Mouse (Mus musculus) forebrain, embryonic 14.5 days (tissue): ENCODE measurements at regions not wholly inside any gene's neighbourhood (a gene's known extent, or its start where the extent isn't known, plus 50 kb on each side); places are given as distances from the start of the nearest gene placed in this dataset.
A peak's percentile ranks its signal among the peaks of the same experiment; 100 is the strongest.

Experiments used
- ATAC-seq: fragments of 200-750 bp; cut with Nextera tagmentation; 2 replicates; pipeline ENCODE4 v1.8.0; 2017; ENCODE audit warnings: mild to moderate bottlenecking, moderate library complexity
- DNase-seq: peaks from one replicate; pipeline ENCODE4 v3.0.0-alpha.2; 2015; ENCODE audit warnings: low spot score
- H3K27ac ChIP-seq: fragments of 300-500 bp; sonication (generic); 2 replicates; pipeline ENCODE4 v1.5.1; 2014; ENCODE audit warnings: low read depth, mild to moderate bottlenecking, control low read depth, low read length, moderate library complexity
- H3K27me3 ChIP-seq: fragments of 300-500 bp; sonication (generic); replicated peaks from 2 replicates; pipeline ENCODE4 v1.6.1; 2014; ENCODE audit warnings: low read length, control low read depth, mixed read lengths; ENCODE audit not compliant: control insufficient read depth, insufficient read depth
- H3K36me3 ChIP-seq: fragments of 300-500 bp; sonication (generic); 2 replicates; pipeline ENCODE4 v1.6.1; 2014; ENCODE audit warnings: low read length, control low read depth; ENCODE audit not compliant: control insufficient read depth, insufficient read depth
- H3K4me1 ChIP-seq: fragments of 300-500 bp; sonication (generic); 2 replicates; pipeline ENCODE4 v1.6.1; 2014; ENCODE audit warnings: antibody characterized with exemption, low read length, control low read depth; ENCODE audit not compliant: control insufficient read depth, insufficient read depth
- H3K4me2 ChIP-seq: fragments of 300-500 bp; sonication (generic); 2 replicates; pipeline ENCODE4 v1.6.1; 2014; ENCODE audit warnings: mild to moderate bottlenecking, control low read depth, low read length
- H3K4me3 ChIP-seq: fragments of 300-500 bp; sonication (generic); 2 replicates; pipeline ENCODE4 v1.5.1; 2014; ENCODE audit warnings: low read depth, low read length, control low read depth
- H3K9ac ChIP-seq: fragments of 300-500 bp; sonication (generic); 2 replicates; pipeline ENCODE4 v1.6.1; 2014; ENCODE audit warnings: mild to moderate bottlenecking, low read length, control low read depth, moderate library complexity
- H3K9me3 ChIP-seq: fragments of 300-500 bp; sonication (generic); replicated peaks from 2 replicates; pipeline ENCODE4 v1.6.1; 2016; ENCODE audit warnings: low read length, control low read depth, mixed read lengths; ENCODE audit not compliant: control insufficient read depth
- WGBS: fragments of 180-500 bp; shearing (Covaris S2); extraction: QIAGEN DNeasy Blood & Tissue Kit; methylation state at CpG from one replicate; pipeline ENCODE4 v1.1.7; 2014; 5-methylcytosine and 5-hydroxymethylcytosine counted together

DNA sequence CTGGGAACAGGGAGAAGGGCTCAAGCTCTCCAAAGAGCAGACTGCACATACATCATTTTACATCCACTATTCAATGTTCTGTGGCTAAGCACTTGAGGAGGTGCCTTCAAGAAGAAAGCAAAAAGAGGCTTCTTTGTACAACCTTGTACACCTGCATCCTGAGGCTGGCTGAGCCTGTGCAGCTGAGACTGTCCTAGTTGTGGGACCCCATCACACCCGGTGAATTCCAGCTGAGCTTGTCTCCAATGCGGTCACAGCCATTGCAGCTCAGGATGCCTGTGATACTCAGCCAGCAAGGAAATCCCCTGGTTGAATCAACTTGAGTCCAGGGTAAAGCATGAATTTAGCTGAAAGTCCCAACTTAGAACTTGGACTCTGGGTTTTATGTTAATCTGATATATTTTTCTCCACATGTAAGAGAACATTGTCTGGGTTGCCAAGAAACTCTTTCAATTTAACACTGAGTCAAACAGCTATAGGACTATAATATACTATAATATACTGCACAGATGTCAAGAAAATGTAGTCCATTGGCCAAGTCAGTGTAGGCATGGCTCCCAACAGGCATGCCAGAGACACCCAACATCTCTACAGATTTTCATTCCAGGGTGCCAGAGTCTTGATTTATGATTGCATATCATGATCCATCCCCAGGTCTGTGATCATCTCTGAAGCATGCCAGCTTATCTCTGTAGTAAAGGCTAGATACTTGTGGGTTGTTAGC is 599.2 kb downstream of the Pard3 start:
- no peak for DNase-seq
- no peak for ATAC-seq
- Histone ChIP-seq H3K9ac (no peak overlapping the region), H3K27me3 (no peaks in the 10 kb centered on the region), H3K4me3 (no peak overlapping the region), H3K4me2 (no peak overlapping the region), H3K36me3 (no peaks in the 10 kb centered on the region), H3K9me3 (no peaks in the 10 kb centered on the region), H3K27ac (no peak overlapping the region), H3K4me1 (no peaks in the 10 kb centered on the region)
- WGBS: 86% methylated on average over 2 of the region's 2 CpGs

- ATAC-seq (no peak), DNase-seq (no peak)
- 89% methylated on average over 2 of the region's 2 CpGs for WGBS
- no peak overlapping the region for H3K4me3 ChIP-seq
- H3K36me3 ChIP-seq: no peaks in the 10 kb centered on the region
- no peak overlapping the region for H3K9ac ChIP-seq
- no peaks in the 10 kb centered on the region for H3K27me3 ChIP-seq
- H3K9me3 ChIP-seq: no peaks in the 10 kb centered on the region
- H3K27ac ChIP-seq: no peak overlapping the region
- no peak overlapping the region for H3K4me2 ChIP-seq
- H3K4me1 ChIP-seq: no peaks in the 10 kb centered on the region
Measured at GRCm38 (mm10) chr8:127666606-127667005, 602.9 kb downstream of the Pard3 start.

DNA sequence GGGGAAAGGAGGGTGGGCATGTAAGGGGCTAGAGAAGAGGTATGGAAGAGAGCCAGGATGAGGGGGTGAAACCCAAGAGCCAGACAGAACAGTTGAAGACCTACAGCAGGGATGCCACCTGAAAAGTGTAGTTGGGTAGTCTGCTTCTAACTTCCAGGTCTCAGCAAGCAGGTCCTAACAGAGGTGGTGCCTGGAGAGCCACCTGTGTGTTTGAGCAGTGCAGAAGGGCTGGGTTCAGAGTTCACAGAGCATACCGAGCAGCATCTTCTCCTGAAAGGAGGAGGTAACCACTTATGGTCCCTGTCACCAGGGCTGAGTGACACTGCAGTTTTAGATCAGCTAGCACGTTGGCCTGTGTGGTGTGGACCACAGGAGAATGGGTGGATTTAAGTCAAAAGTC is 605.3 kb downstream of the Pard3 start:
- Histone ChIP-seq H3K27me3 (no peaks in the 10 kb centered on the region), H3K27ac (no peak overlapping the region), H3K4me2 (no peak overlapping the region), H3K4me3 (no peak overlapping the region), H3K4me1 (no peaks in the 10 kb centered on the region), H3K36me3 (no peaks in the 10 kb centered on the region), H3K9me3 (no peaks in the 10 kb centered on the region), H3K9ac (no peak overlapping the region)
- DNase-seq (no peak), ATAC-seq (no peak)
- WGBS: 59% methylated on average over 2 of the region's 2 CpGs

GRCm38 (mm10) chr8:127674063-127674462 is 610.4 kb downstream of the Pard3 start:
- WGBS: 84% methylated on average over 1 of the region's 1 CpGs
- H3K4me2 ChIP-seq: no peak overlapping the region

DNA sequence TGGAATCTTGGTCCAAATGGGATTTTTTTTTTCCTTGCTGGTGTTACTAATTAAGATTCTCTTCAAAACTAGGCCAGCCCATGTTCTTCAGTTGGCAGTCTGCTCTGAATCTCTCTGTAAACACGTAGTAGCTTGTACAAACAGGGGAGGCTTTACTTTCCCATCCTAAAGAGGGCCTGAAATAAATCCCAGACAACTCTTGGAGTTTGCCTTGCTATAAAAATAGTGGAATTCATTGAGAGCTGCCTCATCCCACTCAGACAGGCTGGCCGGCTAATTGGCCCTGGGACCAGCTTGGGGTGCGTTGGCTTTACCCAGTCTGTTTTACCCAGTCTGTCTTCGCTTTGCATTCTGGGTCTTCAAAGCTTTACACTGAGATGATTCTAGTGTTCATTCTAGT is 611.7 kb downstream of the Pard3 start:
- H3K4me3 ChIP-seq: no peak overlapping the region
- no peaks in the 10 kb centered on the region for H3K9me3 ChIP-seq
- no peaks in the 10 kb centered on the region for H3K27me3 ChIP-seq
- no peaks in the 10 kb centered on the region for H3K36me3 ChIP-seq
- H3K27ac ChIP-seq: no peak overlapping the region
- ATAC-seq (no peak), DNase-seq (peak; percentile 27)
- H3K4me1 ChIP-seq: no peaks in the 10 kb centered on the region
- no peak overlapping the region for H3K9ac ChIP-seq
- WGBS: 90% methylated on average over 4 of the region's 4 CpGs
- H3K4me2 ChIP-seq: no peak overlapping the region

More at GRCm38 (mm10) chr8:127674063-127674462, 610.4 kb downstream of the Pard3 start:
- Histone ChIP-seq H3K4me3 (no peak overlapping the region), H3K9ac (no peak overlapping the region), H3K36me3 (no peaks in the 10 kb centered on the region), H3K27me3 (no peaks in the 10 kb centered on the region), H3K4me1 (no peaks in the 10 kb centered on the region), H3K27ac (no peak overlapping the region), H3K9me3 (no peaks in the 10 kb centered on the region)
- no peak for DNase-seq
- no peak for ATAC-seq

GRCm38 (mm10) chr8:127680205-127680604 is 616.5 kb downstream of the Pard3 start:
- no peaks in the 10 kb centered on the region for H3K9me3 ChIP-seq
- no peak overlapping the region for H3K9ac ChIP-seq
- peaks cover 6% of the 10 kb centered on the region; the same call in 1 of the 2 replicates for H3K4me1 ChIP-seq
- no peak for ATAC-seq
- DNase-seq: no peak
- no peaks in the 10 kb centered on the region for H3K36me3 ChIP-seq
- no peak overlapping the region for H3K4me3 ChIP-seq
- H3K4me2 ChIP-seq: no peak overlapping the region
- 79% methylated on average over 3 of the region's 3 CpGs for WGBS
- no peak overlapping the region for H3K27ac ChIP-seq
- H3K27me3 ChIP-seq: no peaks in the 10 kb centered on the region

GRCm38 (mm10) chr8:127684213-127684612 is 620.5 kb downstream of the Pard3 start:
- DNase-seq: peak; percentile 77
- H3K9me3 ChIP-seq: no peaks in the 10 kb centered on the region
- no peak overlapping the region; the same call in 1 of the 2 replicates for H3K27ac ChIP-seq
- no peak overlapping the region for H3K9ac ChIP-seq
- H3K4me3 ChIP-seq: no peak overlapping the region
- ATAC-seq: peak; percentile 95
- H3K4me1 ChIP-seq: peaks cover 6% of the 10 kb centered on the region; the same call in 1 of the 2 replicates
- no peak overlapping the region for H3K4me2 ChIP-seq
- no peaks in the 10 kb centered on the region for H3K27me3 ChIP-seq
- WGBS: 59% methylated on average over 5 of the region's 5 CpGs
- no peaks in the 10 kb centered on the region for H3K36me3 ChIP-seq

- 52% methylated on average over 4 of the region's 4 CpGs for WGBS
- Histone ChIP-seq H3K4me2 (no peak overlapping the region), H3K36me3 (no peaks in the 10 kb centered on the region), H3K27ac (no peak overlapping the region), H3K4me3 (no peak overlapping the region), H3K27me3 (no peaks in the 10 kb centered on the region), H3K4me1 (no peaks in the 10 kb centered on the region), H3K9me3 (no peaks in the 10 kb centered on the region), H3K9ac (no peak overlapping the region)
- ATAC-seq (peak; percentile 62; the same call in 1 of the 2 replicates), DNase-seq (peak; percentile 70)
Measured at GRCm38 (mm10) chr8:127690792-127691191, 627.1 kb downstream of the Pard3 start.

- no peak overlapping the region for H3K27ac ChIP-seq
- H3K9ac ChIP-seq: no peak overlapping the region
- ATAC-seq: no peak
- H3K36me3 ChIP-seq: no peaks in the 10 kb centered on the region
- no peaks in the 10 kb centered on the region for H3K27me3 ChIP-seq
- WGBS: 92% methylated on average over 4 of the region's 4 CpGs
- H3K4me3 ChIP-seq: no peak overlapping the region
- no peak overlapping the region for H3K4me2 ChIP-seq
- no peaks in the 10 kb centered on the region for H3K4me1 ChIP-seq
- no peaks in the 10 kb centered on the region for H3K9me3 ChIP-seq
- no peak for DNase-seq
Measured at GRCm38 (mm10) chr8:127698404-127698803, 634.7 kb downstream of the Pard3 start.
